Mouse (Mus musculus): ENCODE data around the gene Plac1. TPM values are rescaled to one million over a fixed set of nuclear protein-coding genes. Genes with fewer than 3 reads are reported as not detected.

The Plac1 gene
- total and polyA plus RNA-seq, 3 experiments: not detected

- Histone ChIP-seq H3K4me2 (ENCODE audit: insufficient read depth, low read depth, poor library complexity, severe bottlenecking) (no peak overlapping the region), H3K4me1 (ENCODE audit: control insufficient read depth in 1 of 2, insufficient read depth in 2 of 2) (no peaks in the 10 kb centered on the region), H3K27me3 (replicated peaks) (no peaks in the 10 kb centered on the region), H3K79me2 (replicated peaks; ENCODE audit: control insufficient read depth, extremely low read depth, insufficient read depth, poor library complexity, severe bottlenecking) (no peaks in the 10 kb centered on the region), H3K27ac (ENCODE audit: insufficient read depth, low read depth) (no peak overlapping the region), H3K9ac (ENCODE audit: insufficient read depth, low read depth) (no peak overlapping the region), H3K9me3 (replicated peaks; ENCODE audit: low read length) (no peaks in the 10 kb centered on the region), H3K36me3 (replicated peaks in 1 of 2; ENCODE audit: control insufficient read depth in 1 of 2, insufficient read depth in 1 of 2, low read length in 1 of 2) (no peaks in the 10 kb centered on the region), H3K4me3 (replicated peaks in 1 of 3; ENCODE audit: low read depth in 2 of 3, low read length in 2 of 3, poor library complexity in 1 of 3) (no peak overlapping the region)
- in situ Hi-C loops (cut with MboI; ENCODE audit: low pct_ligation_motif_present, low pct_unique_long_range_greater_than_20kb, low sequenced_read_pairs) (no loop called here), dilution Hi-C loops (cut with MboI; ENCODE audit: extremely low pct_ligation_motif_present, extremely low pct_unique_long_range_greater_than_20kb, low sequenced_read_pairs) (no loop called here)
- no peak for TF ChIP-seq CHD1 (IDR thresholded peaks at IDR 0.05; ENCODE audit: low read depth, low read length)
- DNase-seq (ENCODE audit: extremely low read depth): no peak
Measured at GRCm38 (mm10) chrX:53176296-53176695, 63.6 kb downstream of the Plac1 start.

- Histone ChIP-seq H3K27ac (ENCODE audit: insufficient read depth, low read depth) (no peak overlapping the region), H3K4me3 (replicated peaks in 1 of 3; ENCODE audit: low read depth in 2 of 3, low read length in 2 of 3, poor library complexity in 1 of 3) (no peak overlapping the region), H3K4me1 (ENCODE audit: control insufficient read depth in 1 of 2, insufficient read depth in 2 of 2) (no peaks in the 10 kb centered on the region), H3K36me3 (replicated peaks in 1 of 2; ENCODE audit: control insufficient read depth in 1 of 2, insufficient read depth in 1 of 2, low read length in 1 of 2) (no peaks in the 10 kb centered on the region), H3K27me3 (replicated peaks) (no peaks in the 10 kb centered on the region), H3K4me2 (ENCODE audit: insufficient read depth, low read depth, poor library complexity, severe bottlenecking) (no peak overlapping the region), H3K9me3 (replicated peaks; ENCODE audit: low read length) (no peaks in the 10 kb centered on the region), H3K9ac (ENCODE audit: insufficient read depth, low read depth) (no peak overlapping the region), H3K79me2 (replicated peaks; ENCODE audit: control insufficient read depth, extremely low read depth, insufficient read depth, poor library complexity, severe bottlenecking) (no peaks in the 10 kb centered on the region)
- dilution Hi-C loops (cut with MboI; ENCODE audit: extremely low pct_ligation_motif_present, extremely low pct_unique_long_range_greater_than_20kb, low sequenced_read_pairs): no loop called here
- in situ Hi-C loops (cut with MboI; ENCODE audit: low pct_ligation_motif_present, low pct_unique_long_range_greater_than_20kb, low sequenced_read_pairs): no loop called here
- no peak for TF ChIP-seq ZKSCAN1 (IDR thresholded peaks at IDR 0.05; ENCODE audit: borderline replicate concordance, low read depth, low read length)
- TF ChIP-seq MAFK (IDR thresholded peaks at IDR 0.05; ENCODE audit: insufficient replicate concordance, low read length): no peak
- TF ChIP-seq POLR2A (IDR thresholded peaks at IDR 0.05; ENCODE audit: low read depth, low read length): no peak
- TF ChIP-seq IRF4 (IDR thresholded peaks at IDR 0.05; ENCODE audit: low read depth, low read length): no peak
- no peak for TF ChIP-seq PAX5 (IDR thresholded peaks at IDR 0.05; ENCODE audit: low read length)
- TF ChIP-seq HCFC1 (IDR thresholded peaks at IDR 0.05; ENCODE audit: low read depth, low read length): no peak
- no peak for TF ChIP-seq CHD1 (IDR thresholded peaks at IDR 0.05; ENCODE audit: low read depth, low read length)
- no peak for TF ChIP-seq UBTF (IDR thresholded peaks at IDR 0.05; ENCODE audit: low read depth, low read length)
- no peak for TF ChIP-seq JUND (conservative IDR thresholded peaks at IDR 0.05; ENCODE audit: low read depth, low read length)
- TF ChIP-seq JUN (IDR thresholded peaks at IDR 0.05; ENCODE audit: insufficient read depth, low read depth, low read length): no peak
- no peak for TF ChIP-seq NRF1 (IDR thresholded peaks at IDR 0.05; ENCODE audit: low read depth, low read length)
- TF ChIP-seq SIN3A (IDR thresholded peaks at IDR 0.05; ENCODE audit: low read length): no peak
- no peak for TF ChIP-seq ETS1 (conservative IDR thresholded peaks at IDR 0.05; ENCODE audit: low read depth, low read length)
- DNase-seq (ENCODE audit: extremely low read depth): peak; percentile 13
Measured at GRCm38 (mm10) chrX:53168623-53169022, 71.3 kb downstream of the Plac1 start.

- Histone ChIP-seq H3K27me3 (replicated peaks) (no peaks in the 10 kb centered on the region), H3K36me3 (replicated peaks in 1 of 2; ENCODE audit: control insufficient read depth in 1 of 2, insufficient read depth in 1 of 2, low read length in 1 of 2) (no peaks in the 10 kb centered on the region), H3K79me2 (replicated peaks; ENCODE audit: control insufficient read depth, extremely low read depth, insufficient read depth, poor library complexity, severe bottlenecking) (no peaks in the 10 kb centered on the region), H3K4me3 (replicated peaks in 1 of 3; ENCODE audit: low read depth in 2 of 3, low read length in 2 of 3, poor library complexity in 1 of 3) (no peak overlapping the region), H3K9ac (ENCODE audit: insufficient read depth, low read depth) (no peak overlapping the region), H3K4me2 (ENCODE audit: insufficient read depth, low read depth, poor library complexity, severe bottlenecking) (no peak overlapping the region), H3K27ac (ENCODE audit: insufficient read depth, low read depth) (no peak overlapping the region), H3K9me3 (replicated peaks; ENCODE audit: low read length) (no peaks in the 10 kb centered on the region), H3K4me1 (ENCODE audit: control insufficient read depth in 1 of 2, insufficient read depth in 2 of 2) (no peaks in the 10 kb centered on the region)
- no peak for DNase-seq (ENCODE audit: extremely low read depth)
- TF ChIP-seq POLR2AphosphoS2 (IDR thresholded peaks at IDR 0.05; ENCODE audit: low read depth, low read length): no peak
- TF ChIP-seq ZNF384 (IDR thresholded peaks at IDR 0.05; ENCODE audit: low read depth, low read length): no peak
- TF ChIP-seq MAFK (IDR thresholded peaks at IDR 0.05; ENCODE audit: insufficient replicate concordance, low read length): no peak
- no peak for TF ChIP-seq RCOR1 (conservative IDR thresholded peaks at IDR 0.05; ENCODE audit: low read depth, low read length)
- no peak for TF ChIP-seq MAZ (IDR thresholded peaks at IDR 0.05; ENCODE audit: low read depth, low read length)
- no peak for TF ChIP-seq JUND (conservative IDR thresholded peaks at IDR 0.05; ENCODE audit: low read depth, low read length)
- no peak for TF ChIP-seq PAX5 (IDR thresholded peaks at IDR 0.05; ENCODE audit: low read length)
- no peak for TF ChIP-seq IRF4 (IDR thresholded peaks at IDR 0.05; ENCODE audit: low read depth, low read length)
- TF ChIP-seq NRF1 (IDR thresholded peaks at IDR 0.05; ENCODE audit: low read depth, low read length): no peak
- TF ChIP-seq CHD1 (IDR thresholded peaks at IDR 0.05; ENCODE audit: low read depth, low read length): no peak
- no peak for TF ChIP-seq BHLHE40 (IDR thresholded peaks at IDR 0.05; ENCODE audit: low read depth, low read length)
- no peak for TF ChIP-seq ETS1 (conservative IDR thresholded peaks at IDR 0.05; ENCODE audit: low read depth, low read length)
- no peak for TF ChIP-seq JUN (IDR thresholded peaks at IDR 0.05; ENCODE audit: insufficient read depth, low read depth, low read length)
- no peak for TF ChIP-seq ELF1 (IDR thresholded peaks at IDR 0.05; ENCODE audit: low read depth, low read length)
- no peak for TF ChIP-seq SMC3 (IDR thresholded peaks at IDR 0.05; ENCODE audit: low read depth, low read length)
- TF ChIP-seq TBP (conservative IDR thresholded peaks at IDR 0.05; ENCODE audit: low read depth, low read length): no peak
- TF ChIP-seq CTCF (conservative IDR thresholded peaks at IDR 0.05 in 1 of 2, IDR thresholded peaks at IDR 0.05 in 1 of 2; ENCODE audit: low read depth in 2 of 2, low read length in 2 of 2): no peak
- TF ChIP-seq MXI1 (IDR thresholded peaks at IDR 0.05; ENCODE audit: low read depth, low read length): no peak
- no peak for TF ChIP-seq CHD2 (IDR thresholded peaks at IDR 0.05; ENCODE audit: low read length)
- dilution Hi-C loops (cut with MboI; ENCODE audit: extremely low pct_ligation_motif_present, extremely low pct_unique_long_range_greater_than_20kb, low sequenced_read_pairs): no loop called here
- in situ Hi-C loops (cut with MboI; ENCODE audit: low pct_ligation_motif_present, low pct_unique_long_range_greater_than_20kb, low sequenced_read_pairs): no loop called here
Measured at GRCm38 (mm10) chrX:53166901-53167525, 72.9 kb downstream of the Plac1 start.
